Mouse (Mus musculus) liver, embryonic 14.5 days (tissue): ENCODE data around the gene Chrm3.

Source experiments
- CTCF ChIP-seq: IDR thresholded peaks from 2 replicates; pipeline ENCODE4 v1.5.1; 2016; ENCODE audit warnings: antibody characterized with exemption, low read depth, control low read depth
- EP300 ChIP-seq: IDR thresholded peaks from 2 replicates; pipeline ENCODE4 v1.6.1; 2016; ENCODE audit warnings: antibody characterized with exemption, low read depth

DNA sequence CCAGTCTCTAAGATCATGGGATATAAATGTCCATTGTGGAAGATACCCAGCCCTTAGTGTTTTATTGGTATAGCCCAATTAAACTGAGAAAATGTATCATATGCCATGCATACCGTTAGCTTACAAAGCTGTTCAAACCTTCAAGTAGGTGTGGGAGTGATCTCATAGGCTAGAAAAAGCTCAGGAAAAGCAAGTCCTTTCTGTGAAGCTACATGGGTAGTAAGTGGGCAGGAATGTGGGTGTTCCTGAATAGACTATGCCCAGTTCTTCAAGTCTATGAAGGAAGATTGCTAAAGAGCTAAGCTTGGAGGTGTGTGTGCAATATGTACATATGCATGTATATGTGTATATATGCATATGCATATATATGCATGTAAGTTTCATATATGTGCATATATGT, 409.3 kb downstream of the Chrm3 start:
- TF ChIP-seq CTCF (no peak), EP300 (no peak)
